Mouse (Mus musculus) liver, embryonic 14.5 days (tissue): Measurements from ENCODE around the gene Anxa11.

Source experiments
- CTCF ChIP-seq: IDR thresholded peaks from 2 replicates; pipeline ENCODE4 v1.5.1; 2016; ENCODE audit warnings: antibody characterized with exemption, low read depth, control low read depth
- EP300 ChIP-seq: IDR thresholded peaks from 2 replicates; pipeline ENCODE4 v1.6.1; 2016; ENCODE audit warnings: antibody characterized with exemption, low read depth

- TF ChIP-seq CTCF = no peak
- TF ChIP-seq EP300 = no peak
These were observed 35.4 kb upstream of the Anxa11 start for GRCm38 (mm10) chr14:25806561-25806960.
